Mouse (Mus musculus) midbrain, embryonic 13.5 days (tissue): ENCODE data around the gene Tcte1. TPM values are rescaled to one million over a fixed set of nuclear protein-coding genes. Genes with fewer than 3 reads are reported as not detected.

ENCODE experiments used
- polyA plus RNA-seq: library from polyadenylated mRNA; unstranded; fragments of >200 nt; fragmentation: Nextera tagmentation; extraction: Ambion mirVana; gene quantifications from 2 replicates; pipeline ENCODE4 v1.2.1, GENCODE M21; 2015

Tcte1 gene
- polyA plus RNA-seq, 1 experiment from 2014 or later = 2.6 TPM

Other genes starting within 250 kb of the Tcte1 start
- gene Cdc5l, start 89.7 kb upstream of the Tcte1 start, polyA plus RNA-seq = 70.8 and 74.8 TPM in 2 replicates
- gene Spats1, start 48.0 kb upstream of the Tcte1 start, polyA plus RNA-seq = 1.4 TPM in 2 replicates
- gene Aars2, start 16.6 kb upstream of the Tcte1 start, polyA plus RNA-seq = 17.6 and 19.4 TPM in 2 replicates
- 23.5 and 25.5 TPM in 2 replicates for gene Tmem151b, start 26.2 kb downstream of the Tcte1 start, polyA plus RNA-seq
- gene Nfkbie, start 32.3 kb downstream of the Tcte1 start, polyA plus RNA-seq = 5.2 and 7.1 TPM in 2 replicates
- 89.2 and 95.3 TPM in 2 replicates for gene Slc35b2, start 40.4 kb downstream of the Tcte1 start, polyA plus RNA-seq
- 1,587 and 1,677 TPM in 2 replicates for gene Hsp90ab1, start 49.8 kb downstream of the Tcte1 start, polyA plus RNA-seq
- 29.7 and 30.4 TPM in 2 replicates for gene Slc29a1, start 76.2 kb downstream of the Tcte1 start, polyA plus RNA-seq
- gene Mymx, start 78.7 kb downstream of the Tcte1 start, polyA plus RNA-seq = not detected in 2 replicates
- gene Capn11, start 135.9 kb downstream of the Tcte1 start, polyA plus RNA-seq = 0.52 and 0.92 TPM in 2 replicates
- 115 and 121 TPM in 2 replicates for gene Mrpl14, start 162.9 kb downstream of the Tcte1 start, polyA plus RNA-seq
- gene Tmem63b, start 163.5 kb downstream of the Tcte1 start, polyA plus RNA-seq = 124 and 133 TPM in 2 replicates
- gene 1600014C23Rik, start 210.4 kb downstream of the Tcte1 start, polyA plus RNA-seq = not detected in 2 replicates